Mouse (Mus musculus): ENCODE measurements around the gene Sgca.

Gene Sgca

GRCm38 (mm10) chr11:95001584-95002347 lies 25.6 kb upstream of the Sgca start:
- no peak for DNase-seq (ENCODE audit: low read depth)

GRCm38 (mm10) chr11:95001058-95001457 lies 24.9 kb upstream of the Sgca start:
- no peak for DNase-seq (ENCODE audit: low read depth)

- no peak for DNase-seq (ENCODE audit: low read depth)
These were observed 24.4 kb upstream of the Sgca start for GRCm38 (mm10) chr11:95000548-95000947.

GRCm38 (mm10) chr11:95000128-95000527 lies 24.0 kb upstream of the Sgca start:
- no peak for DNase-seq (ENCODE audit: low read depth)

GRCm38 (mm10) chr11:94998041-94998531 lies 22.0 kb upstream of the Sgca start:
- no peak for DNase-seq (ENCODE audit: low read depth)

GRCm38 (mm10) chr11:94997596-94997995 lies 21.5 kb upstream of the Sgca start:
- DNase-seq (ENCODE audit: low read depth), result no peak

- no peak for DNase-seq (ENCODE audit: low read depth)
These were observed 20.9 kb upstream of the Sgca start for GRCm38 (mm10) chr11:94996984-94997383.

- DNase-seq (ENCODE audit: low read depth), result no peak
These were observed 20.0 kb upstream of the Sgca start for GRCm38 (mm10) chr11:94996101-94996500.

GRCm38 (mm10) chr11:94994947-94995772 lies 19.0 kb upstream of the Sgca start:
- DNase-seq (ENCODE audit: low read depth), result no peak

- no peak for DNase-seq (ENCODE audit: low read depth)
These were observed 18.2 kb upstream of the Sgca start for GRCm38 (mm10) chr11:94994208-94994814.

GRCm38 (mm10) chr11:94992754-94993606 lies 16.9 kb upstream of the Sgca start:
- DNase-seq (ENCODE audit: low read depth), result no peak

GRCm38 (mm10) chr11:94992480-94992753 lies 16.3 kb upstream of the Sgca start:
- DNase-seq (ENCODE audit: low read depth), result no peak

- DNase-seq (ENCODE audit: low read depth), result no peak
These were observed 15.7 kb upstream of the Sgca start for GRCm38 (mm10) chr11:94991641-94992479.

- peak; percentile 85 for DNase-seq (ENCODE audit: low read depth)
These were observed 14.8 kb upstream of the Sgca start, which contains the start of gene Ppp1r9b for GRCm38 (mm10) chr11:94990749-94991577. Gene Ppp1r9b, plus strand, starts transcription at chr11:94991035.

- no peak for DNase-seq (ENCODE audit: low read depth)
These were observed 14.1 kb upstream of the Sgca start for GRCm38 (mm10) chr11:94990102-94990748.

GRCm38 (mm10) chr11:94989562-94990017 lies 13.5 kb upstream of the Sgca start:
- DNase-seq (ENCODE audit: low read depth), result peak; percentile 80

GRCm38 (mm10) chr11:94988780-94989561 lies 12.8 kb upstream of the Sgca start:
- no peak for DNase-seq (ENCODE audit: low read depth)

GRCm38 (mm10) chr11:94987851-94988250 lies 11.7 kb upstream of the Sgca start:
- no peak for DNase-seq (ENCODE audit: low read depth)

- no peak for DNase-seq (ENCODE audit: low read depth)
These were observed 11.2 kb upstream of the Sgca start for GRCm38 (mm10) chr11:94987341-94987740.
